Mouse (Mus musculus) urinary bladder, postnatal 36 days (tissue): ENCODE measurements at regions not wholly inside any gene's neighbourhood (a gene's known extent, or its start where the extent isn't known, plus 50 kb on each side); places are given as distances from the start of the nearest gene placed in this dataset.
"Not testable (repeated sequence)": the region's sequence is repeated elsewhere in the genome, so short reads cannot be mapped to it uniquely, and the experiment has no call there.

Experiments
- DNase-seq, 2 experiments: peaks; one replicate each; pipeline ENCODE4 v3.0.0; 2022; ENCODE audit warnings: low spot score in 2 of 2, mixed read lengths in 1 of 2

DNA sequence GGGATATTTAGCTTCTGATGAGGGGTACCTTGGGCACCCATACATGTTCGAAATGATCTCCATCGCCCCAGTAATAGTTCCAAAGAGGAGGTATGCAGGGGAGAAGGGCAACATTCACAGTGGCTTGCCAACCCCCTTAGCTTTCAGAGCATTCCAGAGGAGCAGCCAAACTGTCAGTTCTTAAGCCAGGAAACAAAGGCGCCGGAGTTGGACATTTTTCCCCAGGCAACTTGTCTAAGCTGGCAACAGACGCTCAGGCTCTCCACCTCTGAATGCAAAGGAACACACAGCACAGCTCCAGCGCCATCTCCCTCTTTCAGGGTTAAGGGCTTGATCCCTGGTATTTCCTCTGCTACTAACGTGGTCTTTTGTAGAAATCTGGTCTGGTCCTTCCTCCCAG, 169.2 kb upstream of the Kit start:
- no peak for DNase-seq

- no peak for DNase-seq
Measured at GRCm38 (mm10) chr5:75407686-75408085, 167.0 kb upstream of the Kit start.

GRCm38 (mm10) chr5:75410240-75411186, 164.2 kb upstream of the Kit start:
- DNase-seq = no peak

DNA sequence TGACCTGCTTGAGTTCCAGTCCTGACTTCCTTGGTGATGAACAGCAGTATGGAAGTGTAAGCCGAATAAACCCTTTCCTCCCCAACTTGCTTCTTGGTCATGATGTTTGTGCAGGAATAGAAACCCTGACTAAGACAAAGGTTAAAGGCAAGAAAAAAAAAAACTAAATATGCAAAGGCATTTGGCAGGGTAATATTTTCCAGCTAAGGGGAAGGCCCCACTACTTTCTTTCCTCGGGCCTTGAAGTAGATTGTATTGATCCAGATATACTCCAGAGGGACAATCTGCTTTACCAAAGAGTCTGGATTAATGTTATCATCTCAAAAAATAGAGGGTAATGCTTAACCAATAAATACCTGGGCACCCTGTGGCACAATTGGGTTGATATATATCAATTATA, 155.4 kb upstream of the Kit start:
- not testable (repeated sequence) for DNase-seq

DNA sequence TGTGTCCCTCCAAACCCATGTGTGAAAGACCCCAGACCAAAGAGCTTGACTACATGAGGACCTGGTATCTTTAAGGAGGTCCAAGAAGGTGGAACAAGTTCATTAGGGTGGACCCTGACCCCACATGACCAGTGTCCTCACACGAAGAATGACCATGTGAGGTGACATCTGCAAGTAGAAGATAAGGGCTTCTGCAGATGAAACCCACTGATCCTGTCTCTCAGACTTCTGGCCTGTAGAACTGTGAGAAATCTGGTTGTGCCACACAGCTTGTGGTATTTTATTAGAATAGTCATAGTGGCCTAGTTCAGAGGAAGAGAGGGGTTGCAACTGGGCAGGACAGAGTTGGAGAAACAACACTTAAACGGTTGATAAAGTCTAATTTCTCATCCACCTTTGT, 141.8 kb upstream of the Kit start:
- DNase-seq = no peak

DNA sequence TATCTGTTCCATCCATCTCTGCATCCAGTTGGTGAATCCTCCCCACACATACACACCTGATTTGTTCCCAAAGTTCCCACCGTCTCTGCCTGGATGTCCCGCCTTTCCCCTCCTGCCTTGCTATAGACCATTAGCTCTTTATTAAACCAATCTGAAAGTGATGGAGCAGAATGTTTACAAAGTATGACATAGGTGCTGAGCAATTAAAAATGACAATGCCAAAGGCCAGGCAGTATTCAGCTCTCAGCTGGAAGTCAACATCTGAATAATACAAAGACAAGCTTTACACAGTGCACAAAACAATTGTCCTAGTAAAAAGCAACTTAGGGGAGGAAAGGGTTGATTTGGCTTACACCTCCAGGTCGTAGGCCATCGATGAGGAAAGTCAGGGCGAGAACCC, 136.8 kb upstream of the Kit start:
- DNase-seq = no peak

- no peak for DNase-seq
Measured at GRCm38 (mm10) chr5:75444024-75444604, 130.6 kb upstream of the Kit start.

DNA sequence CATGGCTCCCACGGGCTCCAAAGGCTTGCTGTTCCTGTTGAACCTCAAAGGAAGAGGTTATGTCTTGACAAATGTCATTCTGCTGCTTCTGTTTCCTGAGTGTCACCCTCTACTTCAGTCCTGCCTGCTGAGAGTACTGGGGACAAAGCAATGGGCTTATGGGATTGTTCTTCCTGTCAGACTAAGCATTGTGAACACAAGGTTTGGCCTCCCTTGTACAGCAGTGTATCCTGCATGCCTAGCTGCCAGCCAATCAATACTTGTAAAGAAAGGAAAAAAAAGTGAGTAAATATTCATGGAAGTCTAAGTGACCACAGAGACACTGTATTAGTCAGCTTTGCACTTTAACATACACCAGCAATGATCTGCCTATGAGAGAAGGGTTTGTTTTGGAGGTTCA, 128.3 kb upstream of the Kit start:
- DNase-seq = no peak

- no peak for DNase-seq
Measured at GRCm38 (mm10) chr5:75449913-75450525, 124.7 kb upstream of the Kit start.

DNA sequence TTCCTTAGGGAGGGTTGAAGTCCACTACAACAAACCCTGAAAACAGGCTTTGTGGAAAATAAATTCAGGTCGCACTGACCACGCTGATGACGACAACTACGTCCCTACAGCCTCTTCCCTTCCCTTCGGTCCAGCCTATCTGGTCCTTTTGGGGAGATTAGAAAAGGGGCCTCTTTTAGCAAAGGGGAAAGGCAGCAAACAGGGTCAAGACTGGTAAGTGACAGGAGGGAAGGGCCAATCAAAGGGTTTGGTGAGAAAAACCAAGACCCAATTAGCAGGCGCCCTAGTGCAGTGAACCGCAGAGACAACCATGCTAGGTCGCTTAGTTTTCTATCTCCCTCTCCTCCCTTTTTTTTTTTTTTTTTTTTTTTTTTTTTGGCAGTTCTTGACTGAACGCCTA, 124.2 kb upstream of the Kit start:
- no peak for DNase-seq

DNA sequence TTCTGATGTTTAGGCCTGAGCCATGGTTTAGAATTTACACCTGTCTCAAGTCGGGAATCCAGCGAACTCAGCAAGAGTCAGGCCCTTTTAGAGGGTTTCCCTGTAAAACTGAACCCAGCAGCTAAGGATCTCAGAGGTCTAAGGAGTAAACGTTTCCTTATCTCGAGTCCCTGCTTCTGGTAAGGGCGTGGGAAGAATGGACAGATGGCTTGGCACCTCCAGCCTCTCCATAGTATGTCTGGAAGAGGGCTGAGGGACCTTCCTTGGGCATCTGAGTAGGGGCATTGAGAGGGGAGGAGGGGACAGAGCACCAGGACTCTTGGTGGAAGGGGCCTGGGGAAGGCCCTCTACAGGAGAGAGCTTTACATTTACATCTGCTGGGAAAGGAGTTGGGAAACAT, 123.6 kb upstream of the Kit start:
- DNase-seq = no peak

DNA sequence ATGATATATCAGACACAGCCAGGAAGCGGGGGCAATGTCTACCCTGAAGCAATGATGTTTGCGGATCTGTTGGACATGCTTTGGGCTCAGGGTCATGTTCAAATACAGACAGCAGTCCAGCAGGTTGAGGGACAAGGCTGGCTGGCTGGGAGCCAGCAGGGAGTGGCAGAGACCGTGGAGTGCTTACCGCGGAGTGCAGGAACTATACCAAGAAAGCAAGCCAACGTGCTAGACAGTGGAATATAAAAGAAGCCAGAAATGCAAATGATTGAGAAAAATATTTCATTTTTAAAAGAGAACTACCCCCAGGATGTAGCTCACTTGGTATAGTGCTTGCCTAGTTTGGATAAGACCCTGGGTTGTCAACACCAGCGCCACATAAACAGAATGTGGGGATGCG, 123.0 kb upstream of the Kit start:
- DNase-seq = peak; percentile 56 to 70

DNA sequence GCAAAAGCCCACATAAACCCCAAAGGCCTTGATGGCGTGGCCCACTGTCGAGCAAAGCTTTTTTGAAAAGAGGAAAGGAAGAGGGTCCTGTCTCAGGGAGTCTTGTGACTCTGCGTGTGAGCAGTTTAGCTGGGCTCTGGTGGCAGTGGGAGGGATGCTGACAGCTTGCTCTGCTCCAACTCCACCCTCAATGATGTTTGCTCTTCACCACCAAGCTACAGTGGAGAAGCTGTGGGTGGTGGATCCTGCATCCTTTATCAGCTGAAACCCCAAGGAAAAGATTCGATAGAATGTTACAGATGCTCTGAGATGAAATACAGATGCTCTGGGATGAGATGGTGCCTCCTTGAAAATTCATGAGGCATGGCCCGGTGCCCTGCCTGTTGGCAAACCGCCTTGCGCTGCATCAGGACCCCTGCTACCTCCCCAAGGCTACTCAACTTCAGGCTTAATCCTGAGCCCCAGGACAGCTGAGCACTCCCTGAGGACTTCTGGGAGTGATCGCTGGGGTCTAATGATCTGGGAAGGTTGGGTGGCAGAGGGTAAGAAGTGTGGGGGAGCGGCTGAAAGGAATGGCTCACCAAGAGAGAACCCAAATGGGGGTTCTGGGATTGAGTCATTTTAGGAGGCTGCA, 120.8 kb upstream of the Kit start:
- DNase-seq = no peak

- no peak for DNase-seq
Measured at GRCm38 (mm10) chr5:75454961-75455541, 119.7 kb upstream of the Kit start.

DNA sequence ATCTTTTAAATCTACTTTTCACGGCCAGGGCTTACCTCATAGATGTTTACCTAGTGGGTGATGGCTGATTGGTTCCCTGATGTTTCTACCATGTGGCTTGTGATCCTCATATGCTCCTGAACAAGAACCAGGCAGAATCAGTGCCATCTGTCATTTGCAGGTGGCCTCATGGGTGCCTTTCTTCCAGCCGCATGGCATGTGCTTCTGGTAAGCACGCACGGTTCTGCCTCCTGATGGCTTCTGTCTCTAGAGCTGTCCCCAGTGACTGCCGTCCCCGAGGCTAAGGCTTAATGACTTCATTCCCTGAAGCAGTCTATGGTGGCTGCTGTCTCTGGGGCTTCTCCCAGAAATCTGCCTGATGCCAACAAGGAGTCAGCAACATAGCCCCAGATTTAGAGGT, 117.3 kb upstream of the Kit start:
- no peak for DNase-seq

DNA sequence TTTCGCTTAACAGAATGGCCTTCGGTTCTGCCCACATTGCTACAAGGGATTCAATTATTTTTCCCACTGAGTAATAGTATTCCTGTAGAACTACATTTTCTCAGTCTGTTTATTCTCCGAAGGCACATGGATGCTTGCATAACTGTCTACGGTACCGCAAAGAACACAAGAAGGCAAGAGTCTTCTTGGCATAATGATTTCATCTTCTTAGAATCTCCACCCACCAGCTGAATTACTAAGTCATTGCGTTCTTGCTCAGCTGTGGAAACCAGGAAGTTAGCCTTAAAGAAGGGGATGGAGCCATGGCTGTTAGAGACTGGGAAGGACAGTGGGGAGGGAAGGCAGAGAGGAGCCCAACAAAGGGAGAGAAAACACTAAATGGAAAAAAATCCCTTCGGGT, 116.4 kb upstream of the Kit start:
- no peak for DNase-seq

GRCm38 (mm10) chr5:75459758-75460354, 114.9 kb upstream of the Kit start:
- peak in 1 of 2 experiments; percentile 2 for DNase-seq

DNA sequence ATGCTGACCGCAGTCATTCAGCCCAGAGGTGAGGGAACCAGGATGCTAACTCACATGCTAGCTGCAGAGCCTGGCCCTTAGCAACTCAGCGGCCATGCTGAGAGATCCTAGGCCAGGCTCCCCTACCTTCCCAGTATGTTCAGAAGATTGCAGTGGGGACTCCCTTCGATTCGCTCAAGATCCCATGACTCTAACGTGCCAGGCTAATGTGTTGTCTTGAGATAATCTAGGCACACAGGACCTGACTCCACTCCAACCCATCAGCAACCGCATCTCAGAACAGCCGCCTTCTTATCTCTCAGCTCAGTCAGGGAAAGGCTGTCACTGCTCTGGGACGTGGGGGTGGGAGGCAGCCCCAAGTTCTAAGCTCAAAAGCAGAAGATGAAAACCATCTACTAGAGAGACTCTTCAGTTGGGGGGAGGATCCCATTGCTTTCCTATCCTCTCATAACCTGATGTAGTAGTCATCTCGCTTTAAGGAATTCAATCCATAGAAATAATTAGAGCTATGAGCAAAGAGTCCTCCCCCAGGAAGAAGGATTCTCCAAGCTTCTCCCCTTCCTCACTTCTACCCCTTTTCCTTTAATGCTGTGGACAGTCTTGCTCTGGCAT, 114.2 kb upstream of the Kit start:
- DNase-seq = no peak

- no peak for DNase-seq
Measured at GRCm38 (mm10) chr5:75461368-75461767, 113.3 kb upstream of the Kit start.

DNA sequence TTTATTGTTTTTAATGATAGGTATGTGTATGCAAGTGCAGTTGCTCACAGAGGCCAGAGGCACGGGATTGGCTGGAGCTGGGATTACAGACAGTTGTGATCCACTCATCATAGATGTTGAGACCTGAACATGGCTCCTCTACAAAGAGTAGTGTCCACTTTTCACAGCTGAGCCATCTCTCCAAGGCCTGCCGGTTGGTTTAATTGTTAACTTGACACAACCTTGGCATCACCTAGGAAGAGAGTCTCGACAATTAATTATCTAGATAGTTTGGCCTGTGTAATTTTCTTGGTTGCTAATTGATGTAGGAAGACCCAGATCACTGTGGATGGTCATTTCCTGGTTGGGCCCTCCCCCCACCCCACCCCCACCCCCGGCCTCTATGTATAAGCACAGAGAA, 111.1 kb upstream of the Kit start:
- no peak for DNase-seq

DNA sequence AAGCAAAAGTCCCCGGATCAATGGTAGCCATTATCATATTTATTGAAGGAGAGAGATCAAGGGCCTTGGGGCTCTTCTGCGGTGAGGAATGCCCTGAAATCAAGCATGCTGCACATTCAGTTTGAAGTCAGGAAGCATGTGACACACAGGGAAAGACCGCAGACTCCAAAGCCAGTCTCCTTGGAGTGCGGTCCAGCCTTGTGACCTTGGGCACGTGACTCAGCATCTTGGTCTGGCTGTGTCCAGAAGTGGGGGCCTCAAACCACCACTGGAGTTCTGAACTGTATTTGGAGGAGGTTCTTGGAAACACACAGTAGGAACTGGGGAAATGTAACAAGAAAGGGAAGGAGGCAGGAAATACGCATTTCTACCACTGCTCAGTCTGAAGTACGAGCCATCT, 109.0 kb upstream of the Kit start:
- DNase-seq = no peak
